Mouse (Mus musculus): ENCODE results near the gene Gpr146.

GRCm38 (mm10) chr5:139349713-139350112, 27.8 kb upstream of the Gpr146 start:
- TF ChIP-seq CTCF (IDR thresholded peaks at IDR 0.05) (no peak), EP300 (IDR thresholded peaks at IDR 0.05) (no peak)

All from lung, postnatal 0 days (tissue).